Mouse (Mus musculus) heart, postnatal 0 days (tissue): ENCODE data around the gene Lrch1.

Experiments used
- CTCF ChIP-seq: IDR thresholded peaks from 2 replicates; pipeline ENCODE4 v1.5.1; 2016; ENCODE audit warnings: antibody characterized with exemption, control low read depth, low read depth
- EP300 ChIP-seq: IDR thresholded peaks from 2 replicates; pipeline ENCODE4 v1.6.1; 2016; ENCODE audit warnings: antibody characterized with exemption, low read depth

GRCm38 (mm10) chr14:74943581-74944117 lies 4.0 kb downstream of the Lrch1 start:
- no peak for TF ChIP-seq EP300
- TF ChIP-seq CTCF: no peak
